Mouse (Mus musculus): ENCODE results near the gene Opcml. TPM values are rescaled to one million over a fixed set of nuclear protein-coding genes. Genes with fewer than 3 reads are reported as not detected.

Gene Opcml
- polyA plus RNA-seq, 1 experiment from 2014 or later, result 9.8 TPM

DNA sequence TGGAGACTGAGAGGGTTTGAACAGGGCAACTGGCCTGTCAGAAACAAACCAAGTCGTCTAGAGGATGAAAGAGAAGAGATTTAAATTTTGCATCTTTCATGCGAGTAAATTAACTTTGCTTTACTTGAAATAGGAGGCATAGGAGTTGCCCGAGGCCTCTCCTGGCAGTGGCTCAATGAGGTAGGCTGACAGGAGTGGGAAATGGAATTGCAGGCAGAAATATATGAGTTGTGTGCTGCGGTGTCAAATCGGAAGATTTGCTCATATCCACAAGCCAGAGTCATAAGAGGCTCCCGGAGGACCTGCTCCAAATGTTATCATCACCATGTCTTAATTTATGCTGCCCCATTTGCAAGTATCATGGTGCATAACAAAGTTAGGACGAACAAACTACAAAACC is 391.3 kb downstream of the Opcml start:
- no peaks in the 10 kb centered on the region for H3K9me3 ChIP-seq
- no peaks in the 10 kb centered on the region for H3K36me3 ChIP-seq
- H3K4me2 ChIP-seq, result no peak overlapping the region
- no peaks in the 10 kb centered on the region for H3K4me1 ChIP-seq
- ATAC-seq (ENCODE audit: borderline replicate concordance, extremely low read depth, low FRiP score, low TSS enrichment), result no peak
- H3K4me3 ChIP-seq, result no peak overlapping the region
- H3K9ac ChIP-seq, result no peak overlapping the region
- WGBS, result 69% methylated on average over 7 of the region's 7 CpGs
- no peak overlapping the region for H3K27ac ChIP-seq
- no peaks in the 10 kb centered on the region for H3K27me3 ChIP-seq

DNA sequence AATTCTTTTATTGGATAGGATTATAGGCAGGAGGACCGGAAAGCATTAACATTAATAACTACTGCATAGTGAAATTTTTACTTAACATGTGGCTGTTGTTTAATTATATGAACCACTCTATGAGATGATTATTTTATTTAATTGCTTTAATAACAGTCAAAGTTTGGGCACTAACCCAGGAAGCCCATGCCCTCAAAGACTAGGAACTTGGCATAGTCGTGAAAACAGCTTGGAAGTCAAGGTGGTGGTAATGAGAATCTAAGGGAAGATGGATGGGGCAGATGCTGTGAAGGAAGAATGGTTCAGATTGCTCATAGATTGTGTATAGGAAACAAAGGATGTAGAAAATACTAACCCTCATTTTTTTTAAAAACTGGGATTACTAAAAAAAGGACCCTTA is 399.7 kb downstream of the Opcml start:
- 78% methylated on average over 2 of the region's 2 CpGs for WGBS
- H3K4me2 ChIP-seq, result no peak overlapping the region
- H3K27me3 ChIP-seq, result no peaks in the 10 kb centered on the region
- H3K4me1 ChIP-seq, result no peaks in the 10 kb centered on the region
- no peak overlapping the region for H3K9ac ChIP-seq
- H3K9me3 ChIP-seq, result no peaks in the 10 kb centered on the region
- no peak for ATAC-seq (ENCODE audit: borderline replicate concordance, extremely low read depth, low FRiP score, low TSS enrichment)
- no peaks in the 10 kb centered on the region for H3K36me3 ChIP-seq
- no peak overlapping the region for H3K27ac ChIP-seq
- no peak overlapping the region for H3K4me3 ChIP-seq

DNA sequence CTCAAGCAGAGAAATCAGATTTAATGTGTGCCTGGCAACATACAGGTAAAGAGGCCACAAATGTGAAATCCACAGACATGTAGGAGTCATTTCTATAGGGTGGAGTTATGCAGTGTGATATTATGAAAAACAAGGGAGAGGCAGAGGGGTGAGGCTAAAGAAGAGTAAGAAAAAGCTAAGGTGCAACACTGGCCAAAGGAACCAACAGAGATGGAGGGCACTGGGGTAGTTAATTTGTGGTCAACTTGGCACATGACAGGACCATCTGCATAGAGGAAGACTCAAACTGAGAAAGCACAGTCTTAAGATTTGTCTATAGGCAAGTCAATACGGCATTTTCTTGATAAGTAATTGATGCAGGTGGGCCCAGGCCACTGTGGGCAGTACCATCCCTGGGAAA is 400.2 kb downstream of the Opcml start:
- H3K27me3 ChIP-seq, result no peaks in the 10 kb centered on the region
- no peak overlapping the region for H3K27ac ChIP-seq

DNA sequence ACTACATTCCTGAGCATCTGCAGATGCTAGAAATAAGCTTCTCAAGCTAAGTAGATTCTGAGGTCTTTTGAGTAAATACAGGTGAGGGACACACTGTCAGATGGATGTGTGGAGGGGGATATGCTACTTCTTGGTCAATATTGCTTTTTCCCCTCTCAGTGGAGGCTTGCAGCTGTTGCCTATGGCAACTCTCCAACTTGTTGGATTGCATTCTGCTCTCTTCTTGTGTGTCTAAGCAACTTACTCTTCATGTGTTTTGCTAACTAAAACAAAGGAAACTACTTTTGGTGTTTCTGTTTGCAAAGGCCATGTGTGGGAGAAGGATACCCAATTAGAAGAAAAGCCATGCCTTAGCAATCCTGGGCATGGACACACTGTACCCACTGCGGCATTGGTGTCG is 406.0 kb downstream of the Opcml start:
- H3K4me3 ChIP-seq, result no peak overlapping the region
- WGBS, result 86% methylated on average over 2 of the region's 2 CpGs
- ATAC-seq (ENCODE audit: borderline replicate concordance, extremely low read depth, low FRiP score, low TSS enrichment), result no peak
- no peaks in the 10 kb centered on the region for H3K27me3 ChIP-seq
- H3K9ac ChIP-seq, result no peak overlapping the region
- no peaks in the 10 kb centered on the region for H3K36me3 ChIP-seq
- no peaks in the 10 kb centered on the region for H3K9me3 ChIP-seq
- no peak overlapping the region for H3K4me2 ChIP-seq
- H3K4me1 ChIP-seq, result no peaks in the 10 kb centered on the region
- H3K27ac ChIP-seq, result no peak overlapping the region

More for the DNA sequence above, 400.2 kb downstream of the Opcml start:
- H3K4me1 ChIP-seq, result no peaks in the 10 kb centered on the region
- no peak overlapping the region for H3K9ac ChIP-seq
- WGBS, result 81% methylated on average over 1 of the region's 1 CpGs
- no peaks in the 10 kb centered on the region for H3K36me3 ChIP-seq
- no peak overlapping the region for H3K4me3 ChIP-seq
- H3K9me3 ChIP-seq, result no peaks in the 10 kb centered on the region
- no peak for ATAC-seq (ENCODE audit: borderline replicate concordance, extremely low read depth, low FRiP score, low TSS enrichment)
- H3K4me2 ChIP-seq, result no peak overlapping the region

- 54% methylated on average over 2 of the region's 2 CpGs for WGBS
- H3K27ac ChIP-seq, result no peak overlapping the region
- H3K27me3 ChIP-seq, result no peaks in the 10 kb centered on the region
- no peak overlapping the region for H3K9ac ChIP-seq
- H3K4me2 ChIP-seq, result no peak overlapping the region
- H3K36me3 ChIP-seq, result no peaks in the 10 kb centered on the region
- ATAC-seq (ENCODE audit: borderline replicate concordance, extremely low read depth, low FRiP score, low TSS enrichment), result no peak
- no peaks in the 10 kb centered on the region for H3K4me1 ChIP-seq
- no peak overlapping the region for H3K4me3 ChIP-seq
- H3K9me3 ChIP-seq, result no peaks in the 10 kb centered on the region
These were observed 406.5 kb downstream of the Opcml start for GRCm38 (mm10) chr9:28197061-28197460.

DNA sequence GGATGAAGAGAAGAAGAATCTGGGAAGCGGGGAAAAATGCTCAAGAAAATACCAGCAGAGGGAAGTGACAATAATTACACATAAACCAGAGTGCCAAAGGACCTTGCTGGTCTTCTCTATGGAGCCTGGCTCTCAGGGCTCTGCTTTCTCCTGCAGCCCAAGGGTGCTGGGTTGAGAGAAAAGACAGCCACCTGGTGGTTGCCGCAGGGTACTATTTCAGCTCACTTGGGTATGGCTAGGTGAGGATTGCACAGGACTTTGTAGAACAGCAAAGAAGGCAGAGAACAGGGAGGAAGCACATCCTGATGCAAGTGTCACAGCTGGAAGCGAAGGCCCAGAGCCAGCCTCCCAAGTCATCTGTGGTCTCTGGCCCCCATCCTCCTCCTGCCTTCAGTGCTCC is 407.1 kb downstream of the Opcml start:
- no peak overlapping the region for H3K4me3 ChIP-seq
- 37% methylated on average over 3 of the region's 3 CpGs for WGBS
- H3K4me1 ChIP-seq, result no peaks in the 10 kb centered on the region
- no peak overlapping the region for H3K9ac ChIP-seq
- no peaks in the 10 kb centered on the region for H3K9me3 ChIP-seq
- H3K27ac ChIP-seq, result no peak overlapping the region
- H3K4me2 ChIP-seq, result no peak overlapping the region
- ATAC-seq (ENCODE audit: borderline replicate concordance, extremely low read depth, low FRiP score, low TSS enrichment), result no peak
- H3K36me3 ChIP-seq, result no peaks in the 10 kb centered on the region
- no peaks in the 10 kb centered on the region for H3K27me3 ChIP-seq

DNA sequence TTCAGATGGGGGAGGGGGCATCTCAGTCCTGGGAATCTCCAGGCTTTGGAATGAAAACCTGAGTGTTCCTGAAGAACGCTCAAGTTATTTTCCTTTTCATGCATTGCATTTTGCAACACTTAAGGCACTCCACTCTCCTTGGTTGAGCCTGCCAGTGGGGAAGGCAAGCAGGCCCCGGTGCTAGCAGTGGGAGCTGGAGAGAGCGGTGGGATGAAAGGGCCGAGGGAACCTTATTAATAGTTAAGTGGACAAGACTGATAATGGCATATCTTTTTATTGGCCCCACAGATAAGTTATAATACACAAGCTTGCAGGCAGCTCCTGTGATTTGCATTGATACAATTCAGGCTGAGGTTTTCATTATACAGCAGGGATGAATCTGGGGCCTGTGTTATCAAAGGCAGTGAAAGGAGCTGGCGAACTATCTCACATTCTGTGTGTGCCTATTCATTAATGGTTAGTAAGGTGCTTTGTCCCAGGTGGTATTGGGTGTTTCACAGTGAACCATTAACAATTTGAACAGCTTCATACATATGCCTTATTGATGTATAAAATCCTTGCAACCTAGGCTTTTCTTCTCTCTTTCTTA is 407.6 kb downstream of the Opcml start:
- no peak for ATAC-seq (ENCODE audit: borderline replicate concordance, extremely low read depth, low FRiP score, low TSS enrichment)
- 59% methylated on average over 5 of the region's 5 CpGs for WGBS

GRCm38 (mm10) chr9:28207441-28207840 is 416.9 kb downstream of the Opcml start:
- Histone ChIP-seq H3K27me3 (no peaks in the 10 kb centered on the region), H3K27ac (no peak overlapping the region), H3K4me1 (no peaks in the 10 kb centered on the region), H3K4me3 (no peak overlapping the region), H3K4me2 (no peak overlapping the region), H3K9ac (no peak overlapping the region), H3K9me3 (no peaks in the 10 kb centered on the region), H3K36me3 (no peaks in the 10 kb centered on the region)
- no peak for ATAC-seq (ENCODE audit: borderline replicate concordance, extremely low read depth, low FRiP score, low TSS enrichment)
- 65% methylated on average over 3 of the region's 3 CpGs for WGBS

More for the DNA sequence above, 407.6 kb downstream of the Opcml start:
- H3K4me2 ChIP-seq, result no peak overlapping the region
- H3K27ac ChIP-seq, result no peak overlapping the region
- H3K4me1 ChIP-seq, result no peaks in the 10 kb centered on the region
- no peaks in the 10 kb centered on the region for H3K36me3 ChIP-seq
- H3K9me3 ChIP-seq, result no peaks in the 10 kb centered on the region
- no peak overlapping the region for H3K4me3 ChIP-seq
- no peaks in the 10 kb centered on the region for H3K27me3 ChIP-seq
- no peak overlapping the region for H3K9ac ChIP-seq

- Histone ChIP-seq H3K9me3 (no peaks in the 10 kb centered on the region), H3K9ac (no peak overlapping the region), H3K27me3 (no peaks in the 10 kb centered on the region), H3K4me1 (no peaks in the 10 kb centered on the region), H3K27ac (no peak overlapping the region), H3K4me3 (no peak overlapping the region), H3K36me3 (no peaks in the 10 kb centered on the region), H3K4me2 (no peak overlapping the region)
- WGBS, result 63% methylated on average over 1 of the region's 1 CpGs
- no peak for ATAC-seq (ENCODE audit: borderline replicate concordance, extremely low read depth, low FRiP score, low TSS enrichment)
These were observed 418.1 kb downstream of the Opcml start for GRCm38 (mm10) chr9:28208696-28209095.

- WGBS, result 76% methylated on average over 1 of the region's 1 CpGs
- H3K36me3 ChIP-seq, result no peaks in the 10 kb centered on the region
- H3K27ac ChIP-seq, result no peak overlapping the region
- H3K9me3 ChIP-seq, result no peaks in the 10 kb centered on the region
- no peaks in the 10 kb centered on the region for H3K4me1 ChIP-seq
- ATAC-seq (ENCODE audit: borderline replicate concordance, extremely low read depth, low FRiP score, low TSS enrichment), result no peak
- no peak overlapping the region for H3K4me3 ChIP-seq
- no peak overlapping the region for H3K4me2 ChIP-seq
- H3K27me3 ChIP-seq, result no peaks in the 10 kb centered on the region
- no peak overlapping the region for H3K9ac ChIP-seq
These were observed 421.3 kb downstream of the Opcml start for GRCm38 (mm10) chr9:28211877-28212276.

GRCm38 (mm10) chr9:28213893-28214292 is 423.3 kb downstream of the Opcml start:
- ATAC-seq (ENCODE audit: borderline replicate concordance, extremely low read depth, low FRiP score, low TSS enrichment), result no peak
- H3K27ac ChIP-seq, result no peak overlapping the region
- WGBS, result 65% methylated on average over 4 of the region's 4 CpGs

GRCm38 (mm10) chr9:28218026-28218646 is 427.6 kb downstream of the Opcml start:
- Histone ChIP-seq H3K36me3 (no peaks in the 10 kb centered on the region), H3K27ac (no peak overlapping the region), H3K4me2 (no peak overlapping the region), H3K4me3 (no peak overlapping the region), H3K4me1 (no peaks in the 10 kb centered on the region), H3K9me3 (no peaks in the 10 kb centered on the region), H3K27me3 (no peaks in the 10 kb centered on the region), H3K9ac (no peak overlapping the region)
- 63% methylated on average over 2 of the region's 2 CpGs for WGBS
- ATAC-seq (ENCODE audit: borderline replicate concordance, extremely low read depth, low FRiP score, low TSS enrichment), result no peak

More at GRCm38 (mm10) chr9:28213893-28214292, 423.3 kb downstream of the Opcml start:
- H3K4me1 ChIP-seq, result no peaks in the 10 kb centered on the region
- no peaks in the 10 kb centered on the region for H3K9me3 ChIP-seq
- H3K9ac ChIP-seq, result no peak overlapping the region
- H3K4me2 ChIP-seq, result no peak overlapping the region
- no peak overlapping the region for H3K4me3 ChIP-seq
- no peaks in the 10 kb centered on the region for H3K27me3 ChIP-seq
- no peaks in the 10 kb centered on the region for H3K36me3 ChIP-seq

All from lung, embryonic 15.5 days (tissue).